Mouse (Mus musculus): ENCODE measurements at regions not wholly inside any gene's neighbourhood (a gene's known extent, or its start where the extent isn't known, plus 50 kb on each side); places are given as distances from the start of the nearest gene placed in this dataset.

DNA sequence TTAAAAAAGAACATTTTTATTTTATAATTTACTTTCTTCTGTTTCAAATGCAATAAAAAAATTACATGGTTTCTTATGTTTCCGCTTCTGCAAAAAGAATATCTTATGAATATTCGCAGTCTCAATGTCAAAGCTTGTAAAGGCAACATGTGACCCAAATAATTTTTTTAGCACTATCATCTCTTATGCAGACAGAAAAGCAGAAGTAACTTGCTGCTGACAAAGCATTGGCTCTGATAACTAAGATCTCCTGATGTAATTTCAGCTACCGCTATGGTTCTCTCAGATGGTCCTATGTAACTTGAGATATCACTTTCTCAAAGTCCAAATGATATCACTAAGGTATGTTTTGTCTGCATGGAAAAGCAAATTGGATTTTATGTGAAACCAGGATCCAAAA lies 310.9 kb downstream of the Dnajb9 start:
- TF ChIP-seq CTCF (IDR thresholded peaks at IDR 0.05; ENCODE audit: low read depth, low read length) (no peak), POLR2A (IDR thresholded peaks at IDR 0.05; ENCODE audit: extremely low read depth, insufficient read depth, low read length) (no peak)
